Mouse (Mus musculus) right cerebral cortex, postnatal 36 days (tissue): ENCODE measurements around the gene Atp6v1e1.
"Not testable (repeated sequence)": the region's sequence is repeated elsewhere in the genome, so short reads cannot be mapped to it uniquely, and the experiment has no call there.

Experiments used
- DNase-seq, 2 experiments: peaks; one replicate each; pipeline ENCODE4 v3.0.0; 2022; ENCODE audit warnings: low spot score in 2 of 2, mixed read lengths in 1 of 2

The Atp6v1e1 gene

GRCm38 (mm10) chr6:120822307-120822928 lies at the start of gene Atp6v1e1:
Gene Atp6v1e1, minus strand, starts transcription at chr6:120822793.
- DNase-seq: peak; percentile 90 to 93

GRCm38 (mm10) chr6:120871286-120871685 lies 48.7 kb upstream of the Atp6v1e1 start:
- no peak for DNase-seq

- DNase-seq: peak in 1 of 2 experiments; percentile 38
These were observed 46.2 kb upstream of the Atp6v1e1 start for GRCm38 (mm10) chr6:120868824-120869223.

GRCm38 (mm10) chr6:120866051-120866814 lies 43.6 kb upstream of the Atp6v1e1 start:
- DNase-seq: no peak

GRCm38 (mm10) chr6:120860079-120860478 lies 37.5 kb upstream of the Atp6v1e1 start:
- DNase-seq: no peak

GRCm38 (mm10) chr6:120858217-120858711 lies 35.7 kb upstream of the Atp6v1e1 start:
- DNase-seq: peak; percentile 49 to 74

- no peak for DNase-seq
These were observed 31.8 kb upstream of the Atp6v1e1 start for GRCm38 (mm10) chr6:120854413-120854812.

GRCm38 (mm10) chr6:120850720-120851119 lies 28.1 kb upstream of the Atp6v1e1 start:
- DNase-seq: not testable (repeated sequence)

GRCm38 (mm10) chr6:120841754-120842153 lies 19.2 kb upstream of the Atp6v1e1 start:
- DNase-seq: no peak

- DNase-seq: no peak
These were observed 17.7 kb upstream of the Atp6v1e1 start for GRCm38 (mm10) chr6:120840258-120840657.

- no peak for DNase-seq
These were observed 14.5 kb upstream of the Atp6v1e1 start for GRCm38 (mm10) chr6:120837152-120837530.

GRCm38 (mm10) chr6:120836389-120837151 lies 14.0 kb upstream of the Atp6v1e1 start:
- DNase-seq: peak in 1 of 2 experiments; percentile 22

- peak; percentile 86 to 87 for DNase-seq
These were observed 13.1 kb upstream of the Atp6v1e1 start, which contains the start of gene Bcl2l13 for GRCm38 (mm10) chr6:120835474-120836374. Gene Bcl2l13, plus strand, starts transcription at chr6:120836212.

GRCm38 (mm10) chr6:120834766-120835321 lies 12.3 kb upstream of the Atp6v1e1 start:
- no peak for DNase-seq

GRCm38 (mm10) chr6:120832097-120832496 lies 9.5 kb upstream of the Atp6v1e1 start:
- DNase-seq: no peak

GRCm38 (mm10) chr6:120830866-120831608 lies 8.4 kb upstream of the Atp6v1e1 start:
- DNase-seq: no peak

- DNase-seq: no peak
These were observed 7.5 kb upstream of the Atp6v1e1 start for GRCm38 (mm10) chr6:120830056-120830455.

GRCm38 (mm10) chr6:120822937-120823614 lies 483 bp upstream of the Atp6v1e1 start:
- DNase-seq: no peak

- no peak for DNase-seq
These were observed 878 bp downstream of the Atp6v1e1 start for GRCm38 (mm10) chr6:120821715-120822114.
